Mouse (Mus musculus) CH12.LX (cell line): ENCODE results near the gene Dnajc22.

ENCODE experiments used
- CTCF ChIP-seq, 2 experiments: IDR thresholded peaks in 1 of 2; conservative IDR thresholded peaks in 1 of 2; 2 replicates each; pipeline ENCODE4 v1.5.1; 2011 to 2012; ENCODE audit warnings: low read depth in 2 of 2, low read length in 2 of 2, improper control_type of control experiment in 1 of 2, inconsistent platforms in 1 of 2, mild to moderate bottlenecking in 1 of 2, moderate library complexity in 1 of 2
- E2F4 ChIP-seq: IDR thresholded peaks from 2 replicates; pipeline ENCODE4 v1.6.1; 2011; ENCODE audit warnings: low read depth, low read length, improper control_type of control experiment; ENCODE audit not compliant: insufficient replicate concordance
- HCFC1 ChIP-seq: IDR thresholded peaks from 2 replicates; pipeline ENCODE4 v1.6.1; 2012; ENCODE audit warnings: low read depth, mild to moderate bottlenecking, inconsistent platforms, low read length, improper control_type of control experiment
- JUND ChIP-seq: conservative IDR thresholded peaks from 2 replicates; pipeline ENCODE4 v1.6.1; 2011; ENCODE audit warnings: low read depth, low read length, improper control_type of control experiment
- MAX ChIP-seq: IDR thresholded peaks from 2 replicates; pipeline ENCODE4 v1.6.1; 2011; ENCODE audit warnings: low read length, improper control_type of control experiment
- MEF2A ChIP-seq: IDR thresholded peaks from 2 replicates; pipeline ENCODE4 v1.6.1; 2014; ENCODE audit warnings: low read depth, mild to moderate bottlenecking, inconsistent platforms, low read length, improper control_type of control experiment, borderline replicate concordance
- POLR2A ChIP-seq: IDR thresholded peaks from 2 replicates; pipeline ENCODE4 v1.6.1; 2011; ENCODE audit warnings: low read depth, mild to moderate bottlenecking, improper control_type of control experiment, low read length
- POLR2AphosphoS2 ChIP-seq: IDR thresholded peaks from 2 replicates; pipeline ENCODE4 v1.6.1; 2011; ENCODE audit warnings: low read depth, low read length, improper control_type of control experiment
- RAD21 ChIP-seq: IDR thresholded peaks from 2 replicates; pipeline ENCODE4 v1.6.1; 2011; ENCODE audit warnings: low read depth, mild to moderate bottlenecking, low read length, improper control_type of control experiment, moderate library complexity
- USF1 ChIP-seq: IDR thresholded peaks from 2 replicates; pipeline ENCODE4 v1.6.1; 2014; ENCODE audit warnings: low read depth, mild to moderate bottlenecking, inconsistent platforms, low read length, improper control_type of control experiment
- USF2 ChIP-seq: conservative IDR thresholded peaks from 2 replicates; pipeline ENCODE4 v1.6.1; 2011; ENCODE audit warnings: low read depth, low read length, improper control_type of control experiment

DNA sequence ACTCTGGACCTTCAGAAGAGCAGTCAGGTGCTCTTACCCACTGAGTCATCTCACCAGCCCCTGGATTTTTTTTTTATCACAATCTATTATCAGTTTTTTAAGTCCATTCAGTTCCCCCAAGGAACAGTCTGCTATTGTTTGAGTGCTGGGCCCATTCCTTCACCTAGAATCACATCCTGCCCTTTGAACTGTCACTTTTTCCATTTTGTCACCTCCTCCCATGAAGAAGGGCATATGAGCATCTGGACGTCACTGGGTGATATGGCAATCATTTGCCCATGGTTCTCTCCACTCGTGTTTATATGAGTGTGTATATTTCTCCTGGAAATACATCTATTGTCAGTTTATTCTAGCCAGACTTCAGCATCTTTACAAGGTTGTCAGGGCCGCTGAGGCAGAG lies 14.9 kb downstream of the Dnajc22 start:
- TF ChIP-seq HCFC1 (no peak), RAD21 (no peak), CTCF (conservative IDR thresholded peaks at IDR 0.05 in 1 of 2, IDR thresholded peaks at IDR 0.05 in 1 of 2; ENCODE audit: low read depth in 2 of 2, low read length in 2 of 2) (no peak), USF1 (no peak), MAX (no peak), USF2 (no peak), MEF2A (no peak), E2F4 (no peak), JUND (no peak; the same call in 1 of the 2 replicates), POLR2A (no peak), POLR2AphosphoS2 (no peak)
